Mouse (Mus musculus): Measurements from ENCODE around the gene Hoxb5.

GRCm38 (mm10) chr11:96323154-96323553, 20.0 kb downstream of the Hoxb5 start, which contains the start of gene Hoxb3:
- no peak for TF ChIP-seq GATA1 (IDR thresholded peaks at IDR 0.05; ENCODE audit: low read length)
- no peak for TF ChIP-seq TAL1 (IDR thresholded peaks at IDR 0.05; ENCODE audit: low read length)

Data from erythroblast, embryonic 14.5 days (primary cell).